Mouse (Mus musculus) G1E (cell line): ENCODE results near the gene Csdc2. TPM values are rescaled to one million over a fixed set of nuclear protein-coding genes. Genes with fewer than 3 reads are reported as not detected.

Source experiments
- ATAC-seq: 2 replicates; pipeline ENCODE4 v1.8.0; 2016; ENCODE audit warnings: mild to moderate bottlenecking; ENCODE audit not compliant: insufficient number of reproducible peaks, poor library complexity, low FRiP score, severe bottlenecking; ENCODE audit errors: extremely low read depth
- DNase-seq: peaks from one replicate; pipeline ENCODE4 v3.0.0; 2012; ENCODE audit warnings: low spot score
- H3K27me3 ChIP-seq: 2 replicates; pipeline ENCODE4 v1.6.1; 2012; ENCODE audit warnings: mild to moderate bottlenecking, low read length, inconsistent platforms; ENCODE audit not compliant: insufficient read depth
- H3K36me3 ChIP-seq: replicated peaks from 2 replicates; pipeline ENCODE3; 2012; ENCODE audit warnings: mild to moderate bottlenecking, inconsistent platforms
- H3K4me1 ChIP-seq: 2 replicates; pipeline ENCODE4 v1.6.1; 2012; ENCODE audit warnings: low read depth, low read length, inconsistent platforms, mixed read lengths; ENCODE audit not compliant: insufficient read depth
- H3K4me3 ChIP-seq: 2 replicates; pipeline ENCODE4 v1.5.1; 2012; ENCODE audit warnings: low read depth, mild to moderate bottlenecking, inconsistent platforms, low read length, moderate library complexity, mixed read lengths
- H3K9me3 ChIP-seq: replicated peaks from 2 replicates; pipeline ENCODE4 v1.6.1; 2012; ENCODE audit warnings: inconsistent platforms
- CTCF ChIP-seq: IDR thresholded peaks from 2 replicates; pipeline ENCODE4 v1.5.1; 2012; ENCODE audit warnings: low read depth, low read length, inconsistent platforms, mixed read lengths
- GATA1 ChIP-seq: IDR thresholded peaks from 2 replicates; pipeline ENCODE4 v1.6.1; 2012; ENCODE audit warnings: borderline replicate concordance, low read length, inconsistent platforms, mixed read lengths
- GATA2 ChIP-seq: IDR thresholded peaks from 2 replicates; pipeline ENCODE4 v1.6.1; 2012; ENCODE audit warnings: low read depth, low read length, inconsistent platforms, borderline replicate concordance
- POLR2AphosphoS5 ChIP-seq: IDR thresholded peaks from 2 replicates; pipeline ENCODE4 v1.6.1; 2012; ENCODE audit warnings: low read depth, low read length, inconsistent platforms; ENCODE audit not compliant: insufficient replicate concordance
- TAL1 ChIP-seq: conservative IDR thresholded peaks from 2 replicates; pipeline ENCODE4 v1.6.1; 2012; ENCODE audit warnings: low read depth, low read length, inconsistent platforms, mixed read lengths
- polyA plus RNA-seq: library from polyadenylated mRNA; stranded (reverse); fragments of >175 nt; gene quantifications from 2 replicates; pipeline ENCODE4 v1.2.3, GENCODE M21; 2012
- total RNA-seq, 2 experiments: library from RNA; stranded (forward) in 1 of 2; stranded (reverse) in 1 of 2; fragments of 200-1000 nt in 1 of 2; fragments of >200 nt in 1 of 2; fragmentation: Nextera tagmentation in 1 of 2; gene quantifications; 2 replicates each; pipeline ENCODE4 v1.2.3; 2014 to 2017

Gene Csdc2
- total and polyA plus RNA-seq, 3 experiments = not detected

DNA sequence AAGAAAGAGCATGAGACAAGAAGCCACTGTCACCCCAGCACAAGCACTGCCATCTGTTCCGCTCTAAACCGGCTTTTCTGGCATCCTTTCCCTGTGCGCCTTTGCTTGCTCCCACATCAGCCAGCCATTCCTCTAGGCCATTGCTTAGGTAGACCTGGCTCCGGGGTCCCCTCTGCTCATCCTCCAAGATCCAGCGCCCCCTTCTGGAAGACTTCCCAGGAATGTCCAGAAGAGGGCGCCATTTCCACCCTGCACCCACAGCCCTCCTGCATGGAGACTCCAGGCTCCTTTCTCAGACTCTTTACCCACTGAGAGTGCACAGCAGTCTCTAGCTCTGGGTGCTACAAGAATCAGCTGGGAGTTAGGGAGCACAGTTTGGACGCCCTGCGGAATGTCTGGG, 19.9 kb downstream of the Csdc2 start:
- H3K4me3 ChIP-seq = no peak overlapping the region
- ATAC-seq = no peak
- DNase-seq = peak; percentile 67

DNA sequence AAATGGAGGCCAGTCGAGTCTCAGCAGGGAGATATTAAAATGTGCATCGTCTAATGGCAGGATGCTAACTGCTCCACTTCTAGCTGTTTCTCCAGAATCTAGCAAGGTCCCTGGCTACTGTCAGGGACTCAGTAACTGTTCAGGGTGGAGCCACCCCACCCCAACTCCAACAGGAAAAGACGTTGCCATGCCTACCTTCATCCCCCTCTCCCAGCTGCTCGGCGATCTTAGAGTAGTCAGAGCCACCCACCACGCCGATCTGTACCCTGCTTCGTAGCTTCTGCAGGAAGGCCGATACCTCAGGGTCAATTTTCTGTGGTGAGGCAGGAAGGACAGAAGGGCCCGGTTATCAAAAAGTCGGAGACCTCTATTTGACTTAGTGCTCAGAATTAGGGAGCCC, 21.0 kb downstream of the Csdc2 start:
- TF ChIP-seq CTCF = no peak
- no peak for TF ChIP-seq GATA1
- no peak for TF ChIP-seq TAL1
- TF ChIP-seq GATA2 = no peak
- TF ChIP-seq POLR2AphosphoS5 = no peak
- peaks cover 68% of the 10 kb centered on the region for H3K36me3 ChIP-seq
- no peaks in the 10 kb centered on the region for H3K9me3 ChIP-seq
- H3K4me1 ChIP-seq = peaks cover 36% of the 10 kb centered on the region
- no peaks in the 10 kb centered on the region for H3K27me3 ChIP-seq
- no peak for DNase-seq
- no peak overlapping the region for H3K4me3 ChIP-seq
- ATAC-seq = no peak

More for the DNA sequence above, 19.9 kb downstream of the Csdc2 start:
- TF ChIP-seq POLR2AphosphoS5 = no peak
- TF ChIP-seq CTCF = peak; percentile 72
- Histone ChIP-seq H3K9me3 (no peaks in the 10 kb centered on the region), H3K4me1 (peaks cover 33% of the 10 kb centered on the region), H3K36me3 (peaks cover 80% of the 10 kb centered on the region), H3K27me3 (no peaks in the 10 kb centered on the region)

DNA sequence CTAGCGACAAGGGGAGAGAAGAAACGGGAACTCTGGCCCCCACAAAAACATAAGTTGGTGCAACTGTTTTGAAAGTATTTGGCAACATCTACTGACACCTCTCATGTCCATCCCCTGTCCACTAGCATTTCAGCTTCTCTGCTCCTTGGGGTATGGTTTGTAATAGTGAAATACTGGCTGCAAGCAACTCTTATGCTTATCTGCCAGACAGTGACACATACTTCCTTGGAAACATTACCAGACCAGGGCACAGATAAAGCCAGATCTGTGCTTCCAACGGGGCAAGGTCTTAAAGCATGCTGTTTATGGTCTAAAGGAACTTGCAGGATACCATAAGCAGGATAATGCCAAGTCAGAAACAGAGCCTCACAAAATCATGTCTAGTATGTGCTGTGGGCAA, 22.3 kb downstream of the Csdc2 start:
- peaks cover 55% of the 10 kb centered on the region for H3K36me3 ChIP-seq
- no peak for ATAC-seq

DNA sequence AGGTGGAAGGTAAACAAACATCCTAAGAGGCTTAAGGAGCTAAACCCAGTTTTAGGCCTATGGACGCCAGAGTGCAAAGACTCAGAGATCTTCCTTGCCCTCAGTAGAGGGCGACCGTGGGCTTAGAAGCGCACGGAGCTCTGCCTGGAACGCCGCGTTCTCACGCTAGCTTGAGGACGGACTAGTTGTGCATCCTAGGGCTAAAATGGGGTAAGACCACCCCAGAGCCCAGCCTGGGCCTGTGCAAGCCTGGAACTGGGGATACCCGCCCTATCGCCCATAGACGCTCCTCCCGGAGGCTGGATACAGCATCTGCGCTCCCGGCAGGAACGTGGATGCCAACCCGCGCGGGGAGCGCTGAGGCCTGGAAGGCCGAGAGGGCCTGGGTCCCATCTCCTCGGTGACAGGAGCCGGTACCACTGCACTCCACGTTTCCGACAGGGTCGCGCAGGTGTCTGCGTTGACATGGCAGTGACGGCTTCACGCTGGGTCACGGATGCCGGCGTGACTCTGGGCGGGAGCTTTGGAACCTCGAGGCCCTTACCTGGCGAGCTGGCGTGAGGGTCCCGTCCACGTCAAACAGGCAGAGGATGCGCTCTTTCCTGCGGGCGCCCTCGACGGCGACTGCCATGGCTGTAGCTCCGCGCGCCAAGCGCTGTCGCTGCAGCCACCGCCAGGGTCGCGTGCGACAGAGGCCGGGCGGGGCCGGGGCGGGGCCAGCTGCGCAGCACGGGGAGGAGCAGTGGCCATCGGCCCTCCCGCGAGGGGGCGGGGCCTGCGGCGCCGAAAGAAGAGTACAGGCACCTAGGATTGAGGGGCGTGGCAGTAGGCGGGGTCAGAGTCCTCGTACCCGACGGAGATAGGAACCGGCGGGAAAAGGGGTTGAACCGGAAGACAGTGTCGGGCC, 23.9 kb downstream of the Csdc2 start, which contains the start of gene Pmm1:
Gene Pmm1, minus strand, starts transcription at position 760 of the 907 bp plus-strand sequence.
- Histone ChIP-seq H3K4me3 (peak within 1 kb of the TSS; percentile 90), H3K27me3 (no peaks in the 10 kb centered on the region), H3K36me3 (peaks cover 40% of the 10 kb centered on the region), H3K9me3 (no peaks in the 10 kb centered on the region), H3K4me1 (peaks cover 36% of the 10 kb centered on the region)
- TF ChIP-seq GATA1 = no peak
- peak; percentile 17; the same call in 1 of the 2 replicates for TF ChIP-seq CTCF
- TF ChIP-seq POLR2AphosphoS5 = no peak
- TF ChIP-seq GATA2 = no peak
- TF ChIP-seq TAL1 = no peak
- ATAC-seq (peak; percentile 98), DNase-seq (peak; percentile 96)

More for the DNA sequence above, 22.3 kb downstream of the Csdc2 start:
- DNase-seq = no peak
- Histone ChIP-seq H3K4me3 (no peak overlapping the region; the same call in 1 of the 2 replicates), H3K4me1 (peaks cover 36% of the 10 kb centered on the region), H3K9me3 (no peaks in the 10 kb centered on the region), H3K27me3 (no peaks in the 10 kb centered on the region)
- TF ChIP-seq POLR2AphosphoS5 = no peak
- no peak for TF ChIP-seq CTCF

DNA sequence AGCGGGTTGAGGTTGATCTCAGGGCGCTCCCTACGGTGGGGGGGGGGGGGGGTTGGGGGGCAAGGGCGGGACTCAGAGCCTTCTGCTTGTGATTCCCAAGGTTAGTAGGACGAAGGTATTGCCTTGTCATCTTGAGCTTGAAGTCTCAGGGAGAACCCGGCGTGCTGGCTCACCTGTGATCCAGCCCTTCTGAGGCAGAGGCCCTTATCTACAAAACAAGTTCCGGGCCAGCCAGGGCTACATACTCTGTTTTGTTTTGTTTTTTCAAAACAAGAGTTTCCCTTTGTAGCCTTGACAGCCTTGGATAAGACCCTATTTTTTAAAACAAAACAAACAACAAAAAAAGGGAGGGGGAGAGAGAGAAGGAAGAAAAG, 24.5 kb downstream of the Csdc2 start:
- no peak for TF ChIP-seq GATA1
- H3K9me3 ChIP-seq = no peaks in the 10 kb centered on the region
- no peak for DNase-seq
- peaks cover 36% of the 10 kb centered on the region for H3K4me1 ChIP-seq
- no peak for ATAC-seq
- peak overlapping the region; percentile 90 for H3K4me3 ChIP-seq
- no peaks in the 10 kb centered on the region for H3K27me3 ChIP-seq
- H3K36me3 ChIP-seq = peaks cover 34% of the 10 kb centered on the region

DNA sequence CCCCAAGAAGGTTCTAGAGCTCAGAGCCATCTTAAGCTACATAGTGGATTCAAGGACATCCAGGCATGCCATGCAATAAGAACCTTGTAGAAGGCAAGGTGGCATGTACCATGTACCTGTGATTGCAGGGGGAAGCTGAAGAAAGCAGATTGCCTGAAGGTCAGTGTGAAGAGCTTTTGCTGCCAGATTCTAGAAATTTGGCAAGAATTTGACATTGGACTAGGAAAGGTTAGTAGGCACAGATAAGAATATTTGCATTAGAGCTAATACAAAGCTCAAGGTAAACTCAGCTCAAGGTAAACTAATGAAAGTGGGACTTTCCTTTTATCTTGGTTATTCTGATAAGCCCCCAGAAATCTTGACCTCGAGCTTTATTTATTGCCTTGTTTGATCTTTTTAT, 27.7 kb downstream of the Csdc2 start:
- TF ChIP-seq CTCF (no peak), TAL1 (no peak), GATA1 (no peak)
- Histone ChIP-seq H3K27me3 (no peaks in the 10 kb centered on the region), H3K4me1 (peaks cover 31% of the 10 kb centered on the region), H3K36me3 (peaks cover 3% of the 10 kb centered on the region), H3K4me3 (no peak overlapping the region), H3K9me3 (no peaks in the 10 kb centered on the region)
- DNase-seq (no peak), ATAC-seq (no peak)

DNA sequence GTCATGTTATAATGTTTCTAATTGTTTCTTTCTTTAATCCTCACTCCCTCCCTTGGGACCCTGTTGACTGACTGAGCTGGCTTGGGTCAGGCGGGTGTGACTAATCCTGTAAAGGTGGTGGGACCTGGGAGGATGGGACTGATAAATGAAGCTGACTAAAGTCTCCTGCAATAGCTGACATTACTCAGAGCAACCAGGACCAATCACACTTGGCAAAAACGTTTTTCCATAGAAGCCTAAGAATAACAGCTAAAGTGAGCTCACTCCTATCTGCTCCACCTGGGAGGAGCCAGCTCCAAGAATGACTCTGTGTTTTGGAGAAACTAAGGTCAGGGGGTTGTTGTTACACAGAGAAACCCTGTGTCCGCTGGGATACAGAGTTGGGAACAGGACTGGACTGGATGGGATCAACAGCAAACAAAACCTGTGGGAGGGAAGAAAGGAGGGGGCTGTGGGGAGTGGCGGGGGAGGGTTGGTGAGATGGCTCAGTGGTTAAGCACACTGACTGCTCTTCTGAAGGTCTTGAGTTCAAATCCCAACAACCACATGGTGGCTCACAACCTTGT, 28.5 kb downstream of the Csdc2 start:
- H3K9me3 ChIP-seq = no peaks in the 10 kb centered on the region
- no peaks in the 10 kb centered on the region for H3K27me3 ChIP-seq
- TF ChIP-seq POLR2AphosphoS5 (no peak), TAL1 (no peak), GATA1 (no peak), GATA2 (no peak), CTCF (no peak)
- no peaks in the 10 kb centered on the region for H3K36me3 ChIP-seq
- no peak for DNase-seq
- H3K4me3 ChIP-seq = no peak overlapping the region
- ATAC-seq = no peak
- peaks cover 32% of the 10 kb centered on the region for H3K4me1 ChIP-seq
